Mouse (Mus musculus) testis, adult 2 months (tissue): ENCODE results near the gene Spdl1.

Source experiments
- CTCF ChIP-seq: fragments of 200-500 bp; IDR thresholded peaks from 2 replicates; pipeline ENCODE4 v1.5.1; 2012; ENCODE audit warnings: low read depth, mild to moderate bottlenecking, inconsistent platforms, low read length, moderate library complexity; ENCODE audit not compliant: control insufficient read depth, insufficient read depth, insufficient replicate concordance
- POLR2A ChIP-seq: fragments of 200-500 bp; IDR thresholded peaks from 2 replicates; pipeline ENCODE4 v1.6.1; 2012; ENCODE audit warnings: low read depth, mild to moderate bottlenecking, inconsistent platforms, low read length, moderate library complexity; ENCODE audit not compliant: control insufficient read depth

DNA sequence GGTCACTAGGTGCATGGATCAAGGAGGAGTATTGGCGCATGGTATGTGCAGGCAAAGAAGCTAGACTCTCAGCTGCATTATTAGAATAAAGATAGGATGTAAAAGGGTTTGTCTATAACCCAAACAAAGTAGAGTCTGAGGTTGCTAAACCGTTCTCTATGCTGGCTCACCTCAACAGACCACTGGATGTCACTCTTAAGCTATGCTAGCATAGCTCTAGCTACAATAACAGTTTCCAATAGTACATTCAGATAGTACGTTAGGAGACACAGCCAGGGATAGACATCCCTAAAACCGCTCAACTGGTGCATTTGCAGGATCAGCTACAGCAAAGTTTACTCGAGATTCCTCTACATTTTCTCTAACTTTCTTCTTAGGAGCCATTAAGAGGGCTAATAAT is 48.1 kb upstream of the Spdl1 start:
- no peak for TF ChIP-seq CTCF
- no peak for TF ChIP-seq POLR2A
